Mouse (Mus musculus) neural tube, embryonic 13.5 days (tissue): ENCODE measurements around the gene Rnh1. TPM values are rescaled to one million over a fixed set of nuclear protein-coding genes. Genes with fewer than 3 reads are reported as not detected.
A peak's percentile ranks its signal among the peaks of the same experiment; 100 is the strongest.

Experiments
- ATAC-seq: fragments of 200-750 bp; cut with Nextera tagmentation; 2 replicates; pipeline ENCODE4 v1.8.0; 2017; ENCODE audit warnings: low read depth, mild to moderate bottlenecking, moderate TSS enrichment, moderate library complexity
- H3K27ac ChIP-seq: fragments of 300-500 bp; sonication (generic); replicated peaks from 2 replicates; pipeline ENCODE4 v1.5.1; 2015; ENCODE audit warnings: moderate library complexity, mild to moderate bottlenecking, inconsistent platforms
- H3K27me3 ChIP-seq: fragments of 300-500 bp; sonication (generic); 2 replicates; pipeline ENCODE4 v1.6.1; 2015; ENCODE audit warnings: mild to moderate bottlenecking, inconsistent platforms
- H3K36me3 ChIP-seq: fragments of 300-500 bp; sonication (generic); 2 replicates; pipeline ENCODE4 v1.6.1; 2015; ENCODE audit warnings: mild to moderate bottlenecking, inconsistent platforms
- H3K4me1 ChIP-seq: fragments of 300-500 bp; sonication (generic); replicated peaks from 2 replicates; pipeline ENCODE4 v1.6.1; 2015; ENCODE audit warnings: inconsistent platforms
- H3K4me2 ChIP-seq: fragments of 300-500 bp; sonication (generic); 2 replicates; pipeline ENCODE4 v1.6.1; 2015; ENCODE audit warnings: inconsistent platforms, mild to moderate bottlenecking, moderate library complexity
- H3K4me3 ChIP-seq: fragments of 300-500 bp; sonication (generic); 2 replicates; pipeline ENCODE4 v1.5.1; 2015; ENCODE audit warnings: mild to moderate bottlenecking, inconsistent platforms
- H3K9ac ChIP-seq: fragments of 300-500 bp; sonication (generic); 2 replicates; pipeline ENCODE4 v1.6.1; 2015; ENCODE audit warnings: moderate library complexity, mild to moderate bottlenecking, inconsistent platforms
- H3K9me3 ChIP-seq: fragments of 300-500 bp; sonication (generic); 2 replicates; pipeline ENCODE4 v1.6.1; 2016; ENCODE audit warnings: inconsistent platforms
- WGBS: fragments of 180-500 bp; shearing (Covaris S2); methylation state at CpG from one replicate; pipeline ENCODE4 v1.1.7; 2015; 5-methylcytosine and 5-hydroxymethylcytosine counted together
- polyA plus RNA-seq: library from polyadenylated mRNA; unstranded; fragments of >200 nt; fragmentation: Nextera tagmentation; extraction: Ambion mirVana; gene quantifications from 2 replicates; pipeline ENCODE4 v1.2.1, GENCODE M21; 2015

Gene Rnh1
- polyA plus RNA-seq, 1 experiment from 2014 or later = 57.5 TPM

DNA sequence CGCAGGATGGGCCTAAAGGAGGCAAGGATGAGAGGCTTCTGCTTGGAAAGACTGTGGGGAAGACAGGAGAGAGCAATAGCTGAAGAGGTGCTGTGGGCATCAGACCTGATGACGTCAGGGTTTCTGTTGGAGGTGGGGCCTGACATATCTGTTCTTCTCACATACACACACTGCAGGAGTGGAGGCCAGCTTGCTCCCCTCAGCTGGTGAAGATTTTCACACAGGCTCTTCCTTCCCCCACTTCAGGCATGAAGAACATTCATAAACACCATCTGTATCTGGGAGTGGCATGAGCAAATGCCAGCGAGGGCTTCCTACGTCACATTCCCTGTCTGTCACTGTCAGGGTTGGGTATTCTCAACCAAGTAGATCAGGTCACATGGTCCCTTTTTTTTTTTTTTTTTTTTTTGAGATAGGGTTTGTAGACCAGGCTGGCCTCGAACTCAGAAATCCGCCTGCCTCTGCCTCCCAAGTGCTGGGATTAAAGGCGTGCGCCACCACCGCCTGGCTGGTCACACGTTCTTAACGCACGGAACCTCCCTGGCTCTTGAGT lies 26.5 kb downstream of the Rnh1 start:
- no peaks in the 10 kb centered on the region for H3K9me3 ChIP-seq
- H3K4me3 ChIP-seq = no peak overlapping the region
- no peaks in the 10 kb centered on the region for H3K27me3 ChIP-seq
- H3K27ac ChIP-seq = no peak overlapping the region
- H3K4me2 ChIP-seq = no peak overlapping the region
- ATAC-seq = no peak
- H3K36me3 ChIP-seq = peaks cover 49% of the 10 kb centered on the region
- WGBS = 96% methylated on average over 12 of the region's 12 CpGs
- no peak overlapping the region for H3K9ac ChIP-seq
- peaks cover 6% of the 10 kb centered on the region; the same call in 1 of the 2 replicates for H3K4me1 ChIP-seq

DNA sequence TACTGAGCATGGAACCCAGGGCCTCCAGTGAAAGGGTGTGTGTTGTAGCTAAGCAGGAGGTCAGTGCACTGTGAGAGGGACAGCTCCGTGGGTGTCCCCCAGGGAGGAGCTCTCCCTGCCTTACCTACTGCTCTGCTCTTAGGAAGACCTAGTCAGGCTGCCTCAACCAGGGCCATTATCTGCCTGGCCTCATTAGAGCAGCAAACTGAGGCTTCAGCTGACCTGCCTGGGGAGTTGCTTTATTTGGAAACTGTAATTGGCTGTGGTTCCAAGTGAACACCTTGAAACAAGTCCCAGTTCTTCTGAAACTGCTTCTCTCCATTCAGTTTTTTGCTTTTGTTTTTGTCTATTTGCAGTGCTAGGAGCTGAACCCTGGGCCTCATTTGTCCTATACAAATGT lies 27.3 kb downstream of the Rnh1 start:
- WGBS = 80% methylated on average over 1 of the region's 1 CpGs
- no peaks in the 10 kb centered on the region for H3K9me3 ChIP-seq
- H3K36me3 ChIP-seq = peaks cover 42% of the 10 kb centered on the region
- ATAC-seq = no peak
- H3K4me2 ChIP-seq = no peak overlapping the region
- H3K27me3 ChIP-seq = no peaks in the 10 kb centered on the region
- H3K9ac ChIP-seq = no peak overlapping the region
- peaks cover 6% of the 10 kb centered on the region; the same call in 1 of the 2 replicates for H3K4me1 ChIP-seq
- H3K4me3 ChIP-seq = no peak overlapping the region
- no peak overlapping the region for H3K27ac ChIP-seq

DNA sequence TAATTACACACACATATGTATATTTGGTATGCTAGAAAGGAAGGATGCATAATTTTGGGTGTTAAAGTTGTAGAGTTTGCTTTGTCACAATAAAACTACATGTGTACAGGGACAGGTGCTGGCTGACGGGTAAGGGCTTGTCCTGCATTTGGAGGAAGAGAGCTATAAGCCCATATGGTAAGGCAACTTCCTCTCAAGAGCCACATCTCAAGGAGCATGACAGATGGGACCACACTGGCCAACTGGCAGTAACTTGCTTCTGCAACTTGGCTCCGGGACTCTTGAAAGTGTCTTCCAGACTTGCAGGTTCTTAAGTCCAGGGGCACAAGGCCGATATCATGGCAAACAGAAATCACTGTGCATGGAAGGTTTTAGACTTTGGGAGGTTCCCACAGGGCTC lies 28.0 kb downstream of the Rnh1 start:
- Histone ChIP-seq H3K36me3 (peaks cover 45% of the 10 kb centered on the region), H3K4me2 (no peak overlapping the region), H3K9me3 (no peaks in the 10 kb centered on the region), H3K27ac (no peak overlapping the region), H3K4me3 (no peak overlapping the region), H3K27me3 (no peaks in the 10 kb centered on the region), H3K9ac (no peak overlapping the region), H3K4me1 (peaks cover 6% of the 10 kb centered on the region; the same call in 1 of the 2 replicates)
- WGBS = 89% methylated on average over 3 of the region's 3 CpGs
- no peak for ATAC-seq

DNA sequence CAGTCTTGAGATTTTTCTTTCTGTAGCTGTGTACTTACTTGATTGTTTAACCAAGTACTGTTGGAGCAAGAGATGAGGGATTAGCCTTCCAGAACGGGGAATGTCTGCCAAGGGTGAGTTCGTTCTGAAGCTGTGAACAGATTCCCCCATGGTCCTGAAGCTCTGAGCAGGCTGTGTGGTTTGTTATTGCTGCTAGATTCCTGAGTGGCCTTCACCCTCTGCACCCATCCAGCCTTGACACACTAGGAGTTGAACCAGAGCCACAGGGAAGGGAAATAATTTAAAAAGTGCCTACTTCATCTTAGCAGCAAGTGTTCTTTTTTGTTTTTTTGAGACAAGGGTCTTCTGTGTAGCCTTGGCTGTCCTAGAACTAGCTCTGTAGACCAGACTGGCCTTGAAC lies 28.8 kb downstream of the Rnh1 start:
- no peak overlapping the region for H3K27ac ChIP-seq
- no peaks in the 10 kb centered on the region for H3K27me3 ChIP-seq
- no peak for ATAC-seq
- peaks cover 49% of the 10 kb centered on the region for H3K36me3 ChIP-seq
- H3K9ac ChIP-seq = no peak overlapping the region
- 85% methylated on average over 2 of the region's 2 CpGs for WGBS
- H3K4me2 ChIP-seq = no peak overlapping the region
- no peak overlapping the region for H3K4me3 ChIP-seq
- no peaks in the 10 kb centered on the region for H3K9me3 ChIP-seq
- peaks cover 6% of the 10 kb centered on the region; the same call in 1 of the 2 replicates for H3K4me1 ChIP-seq

DNA sequence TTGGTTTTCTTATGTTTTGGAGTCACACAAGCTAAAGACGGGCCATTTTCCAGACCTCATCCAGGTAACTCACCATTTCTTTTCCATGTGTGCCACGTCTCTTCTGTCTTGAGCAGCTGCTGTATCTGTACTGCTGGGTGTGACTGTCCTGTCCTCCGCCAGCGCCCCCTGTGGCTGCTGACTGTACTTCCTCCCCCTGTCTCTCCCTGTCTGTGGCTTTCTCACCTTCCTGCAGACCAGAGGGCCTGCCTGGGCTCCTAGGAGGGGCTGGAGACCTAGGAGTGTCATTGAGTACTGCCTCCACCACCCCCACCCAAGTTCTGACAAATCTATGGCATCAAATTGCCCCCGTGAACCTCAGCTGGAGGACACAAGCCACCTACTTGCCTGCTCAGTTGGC lies 29.5 kb downstream of the Rnh1 start:
- Histone ChIP-seq H3K27ac (no peak overlapping the region), H3K9ac (no peak overlapping the region; the same call in 1 of the 2 replicates), H3K36me3 (peaks cover 52% of the 10 kb centered on the region), H3K27me3 (no peaks in the 10 kb centered on the region), H3K4me3 (no peak overlapping the region), H3K9me3 (no peaks in the 10 kb centered on the region), H3K4me1 (peaks cover 6% of the 10 kb centered on the region; the same call in 1 of the 2 replicates), H3K4me2 (no peak overlapping the region)
- 56% methylated on average over 5 of the region's 5 CpGs for WGBS
- no peak for ATAC-seq

DNA sequence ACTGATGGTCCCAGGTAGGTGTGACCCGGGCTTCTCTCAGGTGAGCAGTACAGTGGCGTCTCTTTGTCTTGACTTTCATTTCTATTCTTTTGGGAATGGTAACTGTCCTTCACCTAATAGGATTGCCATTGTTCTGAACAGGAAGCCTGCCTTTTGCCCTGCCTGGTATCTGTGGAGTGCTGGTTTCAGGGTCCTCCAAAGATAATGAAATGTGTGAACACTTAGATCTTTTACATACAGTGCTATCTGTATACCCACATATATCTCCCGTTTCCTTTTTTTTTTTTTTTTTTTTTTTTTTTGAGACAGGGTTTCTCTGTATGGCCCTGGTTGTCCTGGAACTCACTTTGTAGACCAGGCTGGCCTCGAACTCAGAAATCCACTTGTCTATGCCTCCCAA lies 31.3 kb downstream of the Rnh1 start:
- no peak overlapping the region for H3K27ac ChIP-seq
- H3K4me2 ChIP-seq = no peak overlapping the region
- H3K4me1 ChIP-seq = no peaks in the 10 kb centered on the region
- H3K9ac ChIP-seq = no peak overlapping the region
- H3K27me3 ChIP-seq = no peaks in the 10 kb centered on the region
- peaks cover 62% of the 10 kb centered on the region for H3K36me3 ChIP-seq
- H3K9me3 ChIP-seq = no peaks in the 10 kb centered on the region
- 91% methylated on average over 4 of the region's 4 CpGs for WGBS
- ATAC-seq = no peak
- no peak overlapping the region for H3K4me3 ChIP-seq

DNA sequence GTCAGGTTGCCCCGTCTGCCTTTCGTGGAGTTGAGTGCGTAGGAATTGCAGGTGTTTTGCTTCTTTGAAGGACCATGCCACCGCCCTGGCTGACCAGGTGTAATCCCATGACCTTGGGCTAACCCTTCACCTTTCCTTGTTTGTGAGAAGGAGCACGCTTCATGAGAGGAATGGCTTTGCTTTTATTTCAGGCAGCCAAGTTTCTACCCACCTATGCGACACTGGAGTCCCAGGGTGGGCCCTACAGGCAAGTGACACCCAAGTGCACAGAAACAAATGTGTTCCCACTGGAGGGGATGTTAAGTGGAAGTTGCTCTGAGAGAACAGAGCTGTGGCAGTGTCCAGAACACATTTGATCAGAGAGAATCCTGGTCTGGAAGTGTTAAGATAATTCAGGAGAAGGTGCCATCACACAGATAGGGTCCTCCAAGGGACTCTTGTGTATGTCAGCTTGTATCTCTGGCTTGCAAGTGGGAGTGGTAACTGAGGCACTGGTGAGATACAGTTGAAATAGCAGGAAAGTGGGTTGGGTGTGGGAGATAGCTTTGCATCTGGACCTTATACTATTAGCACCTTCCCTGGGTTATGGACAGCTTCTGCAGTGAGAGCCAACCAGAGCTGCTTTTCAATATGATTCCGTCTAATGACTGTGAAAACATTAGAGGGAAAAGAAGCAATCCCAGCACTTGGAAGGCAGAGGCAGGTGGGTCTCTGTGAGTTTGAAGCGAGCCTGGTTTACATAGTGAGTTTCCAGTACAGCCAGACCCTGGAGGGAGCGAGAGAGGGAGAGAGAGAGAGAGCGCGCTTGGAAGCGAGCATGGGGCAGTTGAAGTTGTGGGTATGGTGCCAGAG lies 40.5 kb downstream of the Rnh1 start:
- peaks cover 22% of the 10 kb centered on the region for H3K36me3 ChIP-seq
- no peaks in the 10 kb centered on the region for H3K27me3 ChIP-seq
- H3K9ac ChIP-seq = peak overlapping the region; percentile 95
- WGBS = 60% methylated on average over 12 of the region's 12 CpGs
- no peak overlapping the region for H3K27ac ChIP-seq
- no peak for ATAC-seq
- peak overlapping the region; percentile 87 for H3K4me3 ChIP-seq
- H3K4me2 ChIP-seq = peak overlapping the region; percentile 91
- H3K9me3 ChIP-seq = no peaks in the 10 kb centered on the region
- peaks cover 22% of the 10 kb centered on the region for H3K4me1 ChIP-seq

DNA sequence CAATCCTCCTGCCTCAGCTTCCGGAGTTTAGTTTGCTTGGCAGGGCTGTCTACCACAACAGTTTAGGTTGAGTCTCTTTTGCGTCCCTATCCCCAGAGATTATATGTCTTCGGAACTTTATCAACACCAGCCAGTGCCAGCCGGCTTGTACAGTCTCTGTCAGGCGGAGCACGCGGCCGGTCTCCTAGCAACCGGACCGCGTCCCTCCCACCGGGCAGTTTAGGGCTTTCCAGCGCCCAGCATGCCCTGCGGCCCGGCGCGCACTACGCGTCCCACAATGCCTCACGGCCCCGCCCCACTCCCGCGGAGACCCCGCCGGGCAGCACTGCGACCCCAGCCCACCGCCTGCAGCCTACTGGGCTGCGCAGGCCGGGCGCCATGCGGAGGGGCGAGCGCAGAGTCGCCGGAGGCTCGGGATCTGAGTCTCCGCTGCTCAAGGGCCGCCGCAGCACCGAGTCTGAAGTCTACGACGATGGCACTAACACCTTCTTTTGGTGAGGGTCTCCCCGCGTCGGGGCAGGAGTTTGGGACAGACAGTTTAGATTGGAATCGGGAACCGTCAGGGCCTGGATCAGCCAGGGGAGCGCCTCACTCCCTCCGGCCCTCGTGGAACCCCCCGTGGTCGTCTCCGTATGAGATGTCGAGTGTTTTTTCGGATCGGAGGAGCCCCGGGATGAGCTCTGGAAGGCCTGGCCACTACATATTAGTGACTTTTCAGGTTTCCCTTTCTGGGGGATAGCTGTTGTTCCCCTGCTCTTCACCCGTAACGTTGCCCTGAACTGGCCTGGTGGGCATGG lies 41.4 kb downstream of the Rnh1 start:
- peaks cover 13% of the 10 kb centered on the region for H3K36me3 ChIP-seq
- peak overlapping the region; percentile 69; the same call in 1 of the 2 replicates for H3K27ac ChIP-seq
- peaks cover 22% of the 10 kb centered on the region for H3K4me1 ChIP-seq
- no peaks in the 10 kb centered on the region for H3K9me3 ChIP-seq
- H3K9ac ChIP-seq = peak overlapping the region; percentile 95
- peak overlapping the region; percentile 87 for H3K4me3 ChIP-seq
- H3K27me3 ChIP-seq = no peaks in the 10 kb centered on the region
- under 1% methylated on average over 59 of the region's 59 CpGs for WGBS
- peak overlapping the region; percentile 91 for H3K4me2 ChIP-seq
- ATAC-seq = peak; percentile 98

DNA sequence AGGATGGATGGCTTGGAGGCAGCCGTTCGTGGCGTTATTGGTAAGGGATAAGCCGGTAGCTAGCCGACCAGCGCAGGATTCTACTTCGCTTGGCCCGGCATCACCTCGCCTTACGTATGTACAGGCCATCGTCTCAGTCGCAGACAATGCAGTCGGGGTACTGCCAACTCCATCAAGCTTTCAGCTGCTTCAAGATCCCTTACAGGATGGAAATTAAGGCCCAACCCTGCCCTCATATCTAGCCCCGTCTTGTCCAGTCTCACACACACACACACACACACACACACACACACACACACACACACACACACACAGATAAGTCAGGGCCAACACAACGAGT lies 49.2 kb downstream of the Rnh1 start:
- H3K9ac ChIP-seq = peak overlapping the region; percentile 74
- no peaks in the 10 kb centered on the region for H3K9me3 ChIP-seq
- H3K4me3 ChIP-seq = peak overlapping the region; percentile 62
- 2% methylated on average over 15 of the region's 15 CpGs for WGBS
- H3K4me2 ChIP-seq = peak overlapping the region; percentile 69
- peaks cover 7% of the 10 kb centered on the region; the same call in 1 of the 2 replicates for H3K4me1 ChIP-seq
- no peaks in the 10 kb centered on the region for H3K27me3 ChIP-seq
- peak; percentile 34; the same call in 1 of the 2 replicates for ATAC-seq
- no peaks in the 10 kb centered on the region for H3K36me3 ChIP-seq
- H3K27ac ChIP-seq = peak overlapping the region; percentile 88

DNA sequence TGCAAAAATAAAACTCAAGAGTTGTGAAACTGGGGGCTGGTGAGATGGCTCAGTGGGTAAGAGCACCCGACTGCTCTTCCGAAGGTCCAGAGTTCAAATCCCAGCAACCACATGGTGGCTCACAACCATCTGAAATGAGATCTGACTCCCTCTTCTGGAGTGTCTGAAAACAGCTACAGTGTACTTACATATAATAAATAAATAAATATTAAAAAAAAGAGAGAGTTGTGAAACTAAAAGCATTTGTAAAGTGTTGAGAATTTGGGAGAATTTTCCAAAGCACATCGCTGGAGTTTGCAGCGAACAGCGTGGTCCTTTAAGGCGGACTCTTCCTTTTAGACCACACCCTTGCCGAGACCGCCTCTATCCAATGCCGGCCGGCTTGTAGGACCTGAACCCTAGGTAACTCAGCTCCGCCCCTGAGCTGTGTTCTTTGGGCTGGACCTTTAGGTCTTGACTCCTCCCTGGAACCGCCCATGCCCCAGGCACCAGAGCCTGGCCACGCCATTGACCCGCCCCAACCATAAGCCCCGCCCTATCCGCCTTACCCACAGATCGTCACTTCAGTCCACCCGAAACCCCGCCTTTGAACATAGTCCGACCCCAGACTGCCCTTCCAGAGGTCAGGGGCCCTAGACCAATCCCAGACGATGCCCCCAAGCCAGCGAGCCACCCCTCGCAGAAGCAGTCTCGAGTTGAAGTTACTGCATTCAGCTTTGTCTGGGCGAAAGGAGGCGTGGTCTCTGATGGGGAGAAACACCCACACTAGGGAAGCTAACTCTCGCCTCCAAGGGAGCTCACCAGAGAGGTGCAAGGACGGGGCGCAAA lies 49.8 kb downstream of the Rnh1 start:
- peak; percentile 97 for ATAC-seq
- WGBS = 2% methylated on average over 29 of the region's 29 CpGs
- no peaks in the 10 kb centered on the region for H3K27me3 ChIP-seq
- H3K4me2 ChIP-seq = peak overlapping the region; percentile 69
- peak overlapping the region; percentile 74 for H3K9ac ChIP-seq
- H3K36me3 ChIP-seq = no peaks in the 10 kb centered on the region
- peak overlapping the region; percentile 88 for H3K27ac ChIP-seq
- H3K9me3 ChIP-seq = no peaks in the 10 kb centered on the region
- H3K4me1 ChIP-seq = peaks cover 7% of the 10 kb centered on the region; the same call in 1 of the 2 replicates
- peak overlapping the region; percentile 62 for H3K4me3 ChIP-seq

DNA sequence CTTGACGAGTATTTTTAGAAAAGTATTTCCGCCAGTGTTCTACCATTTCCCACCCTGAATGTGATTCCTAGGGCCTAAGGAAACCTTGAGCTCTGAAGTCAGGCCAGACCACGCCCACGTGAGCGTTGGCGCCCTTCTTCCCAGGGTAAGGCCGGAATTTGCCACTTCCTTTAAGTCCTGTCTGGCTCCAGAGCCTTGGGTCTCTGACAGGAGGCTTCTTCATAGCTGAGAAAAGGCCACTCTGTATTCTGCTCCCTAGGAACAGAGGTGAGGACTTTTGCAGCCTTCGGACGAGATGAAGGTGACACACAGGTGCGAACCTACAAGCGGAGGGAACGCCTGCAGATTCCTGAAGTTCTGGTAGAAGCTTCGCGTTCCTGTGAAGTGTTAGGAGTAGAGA lies 50.4 kb downstream of the Rnh1 start, which contains the start of gene Ptdss2:
TSS of gene Ptdss2 (plus strand) at position 138 of the 400 bp plus-strand sequence.
- Histone ChIP-seq H3K27ac (peak within 1 kb of the TSS; percentile 88), H3K9me3 (no peaks in the 10 kb centered on the region), H3K4me2 (peak within 1 kb of the TSS; percentile 69), H3K36me3 (no peaks in the 10 kb centered on the region), H3K27me3 (peaks cover 5% of the 10 kb centered on the region), H3K9ac (peak within 1 kb of the TSS; percentile 74), H3K4me1 (peaks cover 7% of the 10 kb centered on the region; the same call in 1 of the 2 replicates), H3K4me3 (peak within 1 kb of the TSS; percentile 62)
- ATAC-seq = no peak
- 59% methylated on average over 14 of the region's 14 CpGs for WGBS
